Mouse (Mus musculus) lung, postnatal 0 days (tissue): ENCODE data around the gene Kat6b. TPM values are rescaled to one million over a fixed set of nuclear protein-coding genes. Genes with fewer than 3 reads are reported as not detected.
"Not testable (repeated sequence)": the region's sequence is repeated elsewhere in the genome, so short reads cannot be mapped to it uniquely, and the experiment has no call there.

Experiments
- ATAC-seq: fragments of 200-750 bp; cut with Nextera tagmentation; 2 replicates; pipeline ENCODE4 v1.8.0; 2017; ENCODE audit warnings: moderate library complexity
- DNase-seq: peaks from one replicate; pipeline ENCODE4 v3.0.0-alpha.2; 2016; ENCODE audit warnings: low spot score
- H3K27ac ChIP-seq: fragments of 300-500 bp; sonication (generic); 2 replicates; pipeline ENCODE4 v1.5.1; 2014; ENCODE audit warnings: antibody characterized with exemption, mild to moderate bottlenecking, low read length, mixed read lengths
- H3K27me3 ChIP-seq: fragments of 300-500 bp; sonication (generic); replicated peaks from 2 replicates; pipeline ENCODE4 v1.6.1; 2014; ENCODE audit warnings: low read length, mixed read lengths; ENCODE audit not compliant: insufficient read depth
- H3K36me3 ChIP-seq: fragments of 300-500 bp; sonication (generic); 2 replicates; pipeline ENCODE4 v1.6.1; 2014; ENCODE audit warnings: low read length, mixed read lengths; ENCODE audit not compliant: insufficient read depth
- H3K4me1 ChIP-seq: fragments of 300-500 bp; sonication (generic); 2 replicates; pipeline ENCODE4 v1.6.1; 2014; ENCODE audit warnings: antibody characterized with exemption, low read depth, low read length, mixed read lengths; ENCODE audit not compliant: insufficient read depth
- H3K4me2 ChIP-seq: fragments of 300-500 bp; sonication (generic); replicated peaks from 2 replicates; pipeline ENCODE4 v1.6.1; 2014; ENCODE audit warnings: low read depth, mild to moderate bottlenecking, low read length, moderate library complexity, mixed read lengths
- H3K4me3 ChIP-seq: fragments of 300-500 bp; sonication (generic); 2 replicates; pipeline ENCODE4 v1.5.1; 2014; ENCODE audit warnings: low read depth, low read length
- H3K9ac ChIP-seq: fragments of 300-500 bp; sonication (generic); replicated peaks from 2 replicates; pipeline ENCODE4 v1.6.1; 2014; ENCODE audit warnings: low read depth, mild to moderate bottlenecking
- H3K9me3 ChIP-seq: fragments of 300-500 bp; sonication (generic); 2 replicates; pipeline ENCODE4 v1.6.1; 2016; ENCODE audit warnings: low read length, mixed read lengths
- CTCF ChIP-seq: IDR thresholded peaks from 2 replicates; pipeline ENCODE4 v1.5.1; 2016; ENCODE audit warnings: antibody characterized with exemption, mild to moderate bottlenecking
- EP300 ChIP-seq: IDR thresholded peaks from 2 replicates; pipeline ENCODE4 v1.6.1; 2016; ENCODE audit warnings: antibody characterized with exemption, mild to moderate bottlenecking, control low read depth
- WGBS: fragments of 180-500 bp; shearing (Covaris S2); extraction: QIAGEN DNeasy Blood & Tissue Kit; methylation state at CpG from one replicate; pipeline ENCODE4 v1.1.7; 2014; 5-methylcytosine and 5-hydroxymethylcytosine counted together
- polyA plus RNA-seq: library from polyadenylated mRNA; unstranded; fragments of >200 nt; fragmentation: Nextera tagmentation; extraction: Ambion mirVana; gene quantifications from 2 replicates; pipeline ENCODE4 v1.2.1, GENCODE M21; 2015

The Kat6b gene
- polyA plus RNA-seq, 1 experiment from 2014 or later, result 5.3 TPM

- ATAC-seq, result no peak
- Histone ChIP-seq H3K4me3 (no peak overlapping the region), H3K9me3 (no peaks in the 10 kb centered on the region), H3K27ac (no peak overlapping the region), H3K36me3 (no peaks in the 10 kb centered on the region), H3K4me1 (no peaks in the 10 kb centered on the region), H3K4me2 (no peak overlapping the region), H3K9ac (no peak overlapping the region), H3K27me3 (no peaks in the 10 kb centered on the region)
- no peak for TF ChIP-seq EP300
- TF ChIP-seq CTCF, result no peak
- WGBS, result 87% methylated on average over 4 of the region's 4 CpGs
- DNase-seq, result no peak
Observed at GRCm38 (mm10) chr14:21459163-21459562, 22.1 kb upstream of the Kat6b start.

DNA sequence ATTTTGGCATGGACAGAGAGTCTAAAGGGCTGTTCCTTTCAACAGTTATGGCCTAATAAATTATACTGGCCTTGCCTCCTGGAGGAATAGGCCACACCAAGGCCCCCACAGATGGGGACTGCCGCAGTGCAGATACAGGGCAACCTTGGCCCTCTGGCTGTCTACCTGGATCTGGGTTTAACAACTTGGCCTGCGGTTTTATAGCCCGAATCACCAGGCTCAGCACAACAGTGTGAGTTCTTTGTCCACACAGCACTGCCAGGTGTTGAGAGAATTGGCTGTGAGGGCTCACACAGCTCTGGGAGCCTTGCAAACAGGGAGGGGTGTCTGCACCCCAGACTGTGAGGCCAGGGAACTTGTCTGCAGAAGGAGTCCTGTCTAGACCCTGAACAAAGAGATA, 18.8 kb upstream of the Kat6b start:
- ATAC-seq (no peak), DNase-seq (no peak)
- no peak overlapping the region for H3K4me3 ChIP-seq
- WGBS, result 91% methylated on average over 3 of the region's 3 CpGs
- H3K9ac ChIP-seq, result no peak overlapping the region
- H3K4me1 ChIP-seq, result no peaks in the 10 kb centered on the region
- no peak overlapping the region for H3K27ac ChIP-seq
- H3K9me3 ChIP-seq, result no peaks in the 10 kb centered on the region
- H3K36me3 ChIP-seq, result no peaks in the 10 kb centered on the region
- TF ChIP-seq EP300 (no peak), CTCF (no peak)
- H3K27me3 ChIP-seq, result no peaks in the 10 kb centered on the region
- no peak overlapping the region for H3K4me2 ChIP-seq

DNA sequence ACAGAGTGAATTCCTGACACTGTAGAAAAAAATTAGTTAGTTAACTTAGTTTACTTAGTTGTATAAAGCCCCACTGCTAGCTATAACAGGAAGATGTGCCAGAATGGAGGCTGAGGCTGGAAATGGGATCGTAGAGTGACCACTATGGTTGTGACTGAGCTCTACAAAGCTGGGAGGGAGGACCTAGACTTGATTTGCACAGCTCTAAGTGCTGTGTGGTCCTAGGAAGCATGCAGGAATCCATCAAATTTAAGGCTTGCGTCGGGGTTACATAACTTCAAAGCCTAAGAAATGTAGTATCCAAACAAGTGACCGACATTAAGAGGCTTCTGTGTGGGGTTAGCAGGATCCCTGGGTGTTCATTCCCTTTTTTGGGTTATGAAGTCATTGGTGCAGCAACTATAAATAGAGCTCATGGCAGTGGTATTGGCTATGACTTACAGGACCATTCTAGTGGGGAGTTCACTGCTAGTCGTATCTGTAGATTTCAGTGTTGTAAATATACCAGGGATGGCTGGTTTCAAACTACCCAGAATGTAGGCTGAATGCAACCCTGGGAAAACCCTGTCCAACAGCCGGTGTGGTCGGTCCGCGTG, 18.0 kb upstream of the Kat6b start:
- H3K27ac ChIP-seq, result no peak overlapping the region
- ATAC-seq (no peak), DNase-seq (no peak)
- H3K4me1 ChIP-seq, result no peaks in the 10 kb centered on the region
- H3K27me3 ChIP-seq, result no peaks in the 10 kb centered on the region
- WGBS, result 75% methylated on average over 9 of the region's 9 CpGs
- H3K36me3 ChIP-seq, result no peaks in the 10 kb centered on the region
- TF ChIP-seq CTCF, result no peak
- TF ChIP-seq EP300, result no peak
- no peak overlapping the region for H3K4me2 ChIP-seq
- H3K4me3 ChIP-seq, result no peak overlapping the region
- no peak overlapping the region for H3K9ac ChIP-seq
- no peaks in the 10 kb centered on the region for H3K9me3 ChIP-seq

DNA sequence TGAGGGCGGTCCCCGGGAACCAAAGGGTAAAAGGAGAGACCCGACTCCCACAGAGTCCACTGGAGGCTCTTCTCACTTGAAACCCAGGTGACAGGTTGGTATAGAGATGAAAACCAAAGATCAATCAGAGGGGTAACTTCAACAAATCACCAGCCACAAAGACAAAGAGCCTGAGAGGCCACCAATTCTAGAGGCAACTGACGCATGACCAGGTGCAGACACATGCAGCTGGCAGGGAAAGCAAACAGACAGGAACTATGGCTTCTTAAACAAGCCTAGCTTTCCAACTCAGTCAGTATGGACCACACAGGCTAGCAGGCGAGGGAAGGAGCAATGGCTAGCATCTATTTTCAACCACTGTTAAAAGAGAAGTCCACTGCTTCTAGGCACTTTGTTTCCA, 10.8 kb upstream of the Kat6b start:
- WGBS, result 79% methylated on average over 5 of the region's 5 CpGs
- no peaks in the 10 kb centered on the region for H3K9me3 ChIP-seq
- TF ChIP-seq CTCF, result no peak
- no peak for TF ChIP-seq EP300
- no peak overlapping the region for H3K27ac ChIP-seq
- no peaks in the 10 kb centered on the region for H3K36me3 ChIP-seq
- H3K4me1 ChIP-seq, result no peaks in the 10 kb centered on the region
- no peak for DNase-seq
- no peak overlapping the region for H3K4me3 ChIP-seq
- H3K9ac ChIP-seq, result no peak overlapping the region
- H3K4me2 ChIP-seq, result no peak overlapping the region
- no peaks in the 10 kb centered on the region for H3K27me3 ChIP-seq
- ATAC-seq, result no peak

- TF ChIP-seq CTCF (no peak), EP300 (no peak)
- 89% methylated on average over 2 of the region's 2 CpGs for WGBS
- Histone ChIP-seq H3K36me3 (no peaks in the 10 kb centered on the region), H3K4me3 (no peak overlapping the region), H3K27ac (no peak overlapping the region), H3K4me1 (no peaks in the 10 kb centered on the region), H3K9me3 (no peaks in the 10 kb centered on the region), H3K9ac (no peak overlapping the region), H3K27me3 (no peaks in the 10 kb centered on the region), H3K4me2 (no peak overlapping the region)
- DNase-seq (no peak), ATAC-seq (no peak)
Observed at GRCm38 (mm10) chr14:21471975-21472374, 9.3 kb upstream of the Kat6b start.

GRCm38 (mm10) chr14:21474593-21475132, 6.6 kb upstream of the Kat6b start:
- not testable (repeated sequence) for H3K27ac ChIP-seq, H3K9ac ChIP-seq, H3K36me3 ChIP-seq, ATAC-seq, H3K9me3 ChIP-seq, H3K27me3 ChIP-seq, H3K4me2 ChIP-seq, DNase-seq, H3K4me3 ChIP-seq, H3K4me1 ChIP-seq
- WGBS, result 88% methylated on average over 4 of the region's 4 CpGs

GRCm38 (mm10) chr14:21477181-21477580, 4.1 kb upstream of the Kat6b start:
- Histone ChIP-seq H3K27me3 (no peaks in the 10 kb centered on the region), H3K9ac (no peak overlapping the region), H3K36me3 (no peaks in the 10 kb centered on the region), H3K4me1 (no peaks in the 10 kb centered on the region), H3K4me3 (no peak overlapping the region), H3K4me2 (no peak overlapping the region), H3K27ac (no peak overlapping the region), H3K9me3 (no peaks in the 10 kb centered on the region)
- DNase-seq (no peak), ATAC-seq (no peak)
- WGBS, result 98% methylated on average over 2 of the region's 2 CpGs
- TF ChIP-seq CTCF (no peak), EP300 (no peak)
